Mouse (Mus musculus): ENCODE measurements at regions not wholly inside any gene's neighbourhood (a gene's known extent, or its start where the extent isn't known, plus 50 kb on each side); places are given as distances from the start of the nearest gene placed in this dataset.

DNA sequence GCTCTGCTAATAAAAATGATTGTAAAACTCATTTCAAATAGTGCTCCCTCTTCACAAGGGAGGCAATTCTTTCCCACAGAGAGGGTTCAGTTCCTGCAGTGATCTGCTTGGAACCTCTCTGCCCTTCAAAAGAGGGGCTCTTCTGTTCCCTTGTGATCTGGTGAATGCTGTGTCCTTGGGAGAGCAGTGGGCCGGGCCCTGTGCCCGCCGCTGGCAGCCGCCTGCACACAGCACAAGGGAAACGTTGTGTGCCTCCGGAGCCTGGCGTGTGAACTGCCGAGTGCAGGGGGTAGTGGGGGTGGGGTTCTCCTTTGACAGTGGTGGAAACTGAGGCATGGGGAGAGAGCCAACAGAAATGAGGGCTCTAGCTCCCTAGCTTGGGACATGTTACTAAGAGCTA, 54.4 kb upstream of the Csrp1 start:
- Histone ChIP-seq H3K9me3 (no peaks in the 10 kb centered on the region), H3K4me1 (peaks cover 18% of the 10 kb centered on the region), H3K36me3 (no peaks in the 10 kb centered on the region), H3K9ac (replicated peaks) (no peak overlapping the region), H3K4me3 (no peak overlapping the region), H3K27ac (replicated peaks) (no peak overlapping the region), H3K4me2 (replicated peaks) (no peak overlapping the region), H3K27me3 (0 out of 2 replicates have a peak, but pooled peaks cover 3% of the 10 kb centered on the region)
- no peak for ATAC-seq (ENCODE audit: low FRiP score, low read depth)
- 72% methylated on average over 8 of the region's 8 CpGs for WGBS

DNA sequence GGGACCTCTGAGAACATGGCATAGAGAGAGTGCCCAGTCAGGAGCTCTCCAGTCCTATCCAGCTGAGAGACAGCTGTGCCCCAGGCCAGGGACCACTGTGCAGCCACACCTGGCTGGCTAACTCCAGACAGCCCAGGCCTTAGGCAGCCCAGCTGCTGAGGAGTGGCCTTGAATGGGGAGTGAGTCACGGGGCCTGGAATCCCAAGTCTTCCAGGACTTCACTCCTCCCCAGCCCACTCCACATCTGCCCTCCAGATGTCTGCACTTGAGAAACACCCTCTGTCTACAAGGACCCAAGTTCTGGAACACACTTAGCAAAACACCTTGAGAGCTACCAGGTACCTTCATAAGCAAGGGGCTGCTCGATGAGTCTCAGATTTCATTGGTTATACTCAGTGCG, 51.5 kb upstream of the Csrp1 start:
- 86% methylated on average over 3 of the region's 3 CpGs for WGBS
- Histone ChIP-seq H3K27ac (replicated peaks) (no peak overlapping the region), H3K36me3 (no peaks in the 10 kb centered on the region), H3K9ac (replicated peaks) (no peak overlapping the region), H3K4me1 (peaks cover 16% of the 10 kb centered on the region), H3K4me2 (replicated peaks) (no peak overlapping the region), H3K27me3 (0 out of 2 replicates have a peak, but pooled peaks cover 3% of the 10 kb centered on the region), H3K9me3 (no peaks in the 10 kb centered on the region), H3K4me3 (no peak overlapping the region)
- ATAC-seq (ENCODE audit: low FRiP score, low read depth): no peak

DNA sequence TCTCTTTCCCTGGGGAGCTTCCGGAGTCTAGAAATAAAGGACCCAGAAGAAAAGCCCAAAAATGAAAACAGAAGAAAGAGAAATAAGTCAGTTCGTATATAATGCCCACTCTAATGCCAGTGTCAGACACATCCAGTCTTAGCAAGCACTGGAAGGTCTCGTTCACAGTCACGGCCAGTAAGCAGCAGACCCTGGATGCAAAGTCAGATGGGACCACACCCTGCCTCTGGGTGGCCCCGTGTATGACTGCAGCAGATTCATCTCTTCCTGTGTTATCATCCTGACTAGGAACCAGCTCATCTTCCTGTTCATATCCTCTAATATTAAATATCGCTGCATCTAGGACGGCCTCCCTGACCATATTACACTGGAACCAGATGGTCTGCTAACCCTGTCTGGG, 50.9 kb upstream of the Csrp1 start:
- no peak for ATAC-seq (ENCODE audit: low FRiP score, low read depth)
- H3K27ac ChIP-seq (replicated peaks): no peak overlapping the region
- H3K4me3 ChIP-seq: no peak overlapping the region
- H3K4me1 ChIP-seq: peaks cover 16% of the 10 kb centered on the region
- H3K9ac ChIP-seq (replicated peaks): no peak overlapping the region
- no peaks in the 10 kb centered on the region for H3K9me3 ChIP-seq
- H3K27me3 ChIP-seq: 0 out of 2 replicates have a peak, but pooled peaks cover 3% of the 10 kb centered on the region
- no peak overlapping the region for H3K4me2 ChIP-seq (replicated peaks)
- 82% methylated on average over 7 of the region's 7 CpGs for WGBS
- H3K36me3 ChIP-seq: no peaks in the 10 kb centered on the region

DNA sequence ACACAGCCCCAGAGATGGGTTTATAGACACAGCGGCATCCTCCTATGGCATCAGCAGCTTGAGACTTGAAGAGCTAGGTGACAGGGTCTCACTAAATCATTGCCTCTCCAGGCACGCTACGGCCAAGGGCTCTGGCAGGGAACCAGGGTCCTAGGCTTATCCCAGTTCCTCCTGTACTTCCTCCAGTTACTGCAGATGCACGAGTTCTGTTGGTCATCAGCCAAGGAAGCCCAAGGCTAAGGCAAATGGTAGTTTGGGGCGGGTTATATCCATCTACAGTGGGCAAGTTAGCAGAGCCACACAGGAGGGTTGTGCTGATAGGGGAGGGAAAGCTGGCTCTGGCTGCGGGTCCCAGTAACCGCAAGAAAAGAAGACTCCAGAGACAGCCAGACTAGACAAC, 50.1 kb upstream of the Csrp1 start:
- WGBS: 85% methylated on average over 7 of the region's 7 CpGs
- H3K27me3 ChIP-seq: 0 out of 2 replicates have a peak, but pooled peaks cover 3% of the 10 kb centered on the region

More for the DNA sequence above, 50.1 kb upstream of the Csrp1 start:
- H3K4me1 ChIP-seq: peaks cover 16% of the 10 kb centered on the region
- no peak overlapping the region for H3K4me3 ChIP-seq
- H3K27ac ChIP-seq (replicated peaks): no peak overlapping the region
- H3K36me3 ChIP-seq: no peaks in the 10 kb centered on the region
- no peak overlapping the region for H3K4me2 ChIP-seq (replicated peaks)
- H3K9ac ChIP-seq (replicated peaks): no peak overlapping the region
- no peaks in the 10 kb centered on the region for H3K9me3 ChIP-seq
- ATAC-seq (ENCODE audit: low FRiP score, low read depth): 0 out of 2 replicates have a peak, but pooled peaks have one; percentile 7
